Mouse (Mus musculus) cerebellum, adult 9-10 months (tissue): ENCODE measurements around the gene Gm10037.

Experiments used
- DNase-seq: peaks from one replicate; pipeline ENCODE4 v3.0.0; 2022

Gm10037 gene

GRCm38 (mm10) chr13:67876699-67877254 is 45.9 kb downstream of the Gm10037 start:
- DNase-seq = no peak

GRCm38 (mm10) chr13:67883966-67884365 is 53.1 kb downstream of the Gm10037 start:
- DNase-seq = no peak
